Mouse (Mus musculus) kidney, postnatal 4 days (tissue): ENCODE data around the gene Fer1l4.

Source experiments
- DNase-seq, 2 experiments: peaks; one replicate each; pipeline ENCODE4 v3.0.0; 2021; ENCODE audit warnings: mixed read lengths in 2 of 2

Gene Fer1l4

DNA sequence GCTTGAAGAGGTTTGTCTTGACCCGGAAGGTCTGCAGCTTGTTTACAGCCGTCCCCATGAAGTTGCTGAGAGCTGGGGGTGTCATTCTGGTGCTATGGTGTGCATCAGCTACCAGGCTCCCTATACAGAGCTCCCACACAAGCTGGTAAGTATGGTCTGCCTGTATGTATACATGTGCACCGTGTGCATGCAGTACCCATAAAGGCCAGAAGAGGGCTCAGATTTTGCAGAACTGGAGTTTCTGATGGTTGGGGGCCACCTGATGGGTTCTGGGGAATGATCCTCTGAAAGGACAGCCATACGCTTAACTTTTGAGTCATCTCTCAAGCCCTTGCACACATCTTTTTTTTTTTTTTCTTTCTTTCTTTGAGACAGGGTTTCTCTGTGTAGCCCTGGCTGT is 47.4 kb downstream of the Fer1l4 start:
- DNase-seq = peak; percentile 39 to 54

DNA sequence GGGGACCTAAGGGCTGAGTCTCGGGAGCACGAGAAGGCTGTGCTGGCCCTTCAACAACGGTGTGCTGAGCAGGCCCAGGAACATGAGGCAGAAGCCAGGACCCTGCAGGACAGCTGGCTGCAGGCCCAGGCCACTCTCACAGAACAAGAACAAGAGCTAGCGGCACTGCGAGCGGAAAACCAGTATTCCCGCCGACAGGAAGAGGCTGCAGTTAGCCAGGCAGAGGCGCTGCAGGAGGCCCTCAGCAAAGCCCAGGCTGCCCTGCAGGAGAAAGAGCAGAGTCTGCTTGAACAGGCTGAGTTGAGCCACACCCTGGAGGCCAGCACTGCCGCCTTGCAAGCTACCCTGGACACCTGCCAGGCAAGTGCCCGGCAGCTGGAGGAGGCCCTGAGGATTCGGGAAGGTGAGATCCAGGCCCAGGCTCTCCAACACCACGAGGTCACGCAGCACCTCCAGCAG is 60.9 kb downstream of the Fer1l4 start:
- peak; percentile 26 to 45 for DNase-seq

DNA sequence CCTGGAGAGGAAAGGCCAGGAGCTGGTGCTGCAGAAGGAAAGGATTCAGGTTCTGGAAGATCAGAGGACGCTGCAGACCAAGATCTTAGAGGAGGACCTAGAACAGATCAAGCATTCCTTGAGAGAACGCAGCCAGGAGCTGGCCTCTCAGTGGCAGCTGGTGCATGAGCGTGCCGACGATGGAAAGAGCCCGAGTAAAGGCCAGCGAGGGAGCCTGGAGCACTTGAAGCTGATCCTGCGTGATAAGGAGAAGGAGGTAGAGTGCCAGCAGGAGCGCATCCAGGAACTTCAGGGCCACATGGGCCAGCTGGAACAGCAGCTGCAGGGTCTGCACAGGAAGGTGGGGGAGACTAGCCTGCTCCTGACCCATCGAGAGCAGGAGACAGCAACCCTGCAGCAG is 61.6 kb downstream of the Fer1l4 start:
- no peak for DNase-seq

DNA sequence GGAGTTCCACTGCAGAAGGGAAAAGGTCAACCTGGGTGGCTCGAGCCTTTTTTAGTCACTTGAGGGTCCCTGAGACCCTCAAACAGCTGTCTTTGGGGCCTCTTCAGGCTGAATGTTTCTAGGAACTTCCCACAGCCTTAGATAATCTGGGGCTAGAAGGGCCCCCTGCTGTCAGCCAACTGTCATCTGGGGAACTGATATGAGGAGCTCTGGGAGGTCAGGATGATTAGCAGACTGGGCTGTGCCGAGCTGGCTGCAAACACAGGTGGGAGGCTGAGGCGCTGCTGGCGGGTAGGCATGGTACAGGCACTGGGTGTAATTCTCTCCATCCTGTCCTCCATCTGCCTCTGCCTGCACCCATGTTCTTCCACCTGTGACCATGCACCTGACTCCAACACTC is 63.7 kb downstream of the Fer1l4 start:
- no peak for DNase-seq

DNA sequence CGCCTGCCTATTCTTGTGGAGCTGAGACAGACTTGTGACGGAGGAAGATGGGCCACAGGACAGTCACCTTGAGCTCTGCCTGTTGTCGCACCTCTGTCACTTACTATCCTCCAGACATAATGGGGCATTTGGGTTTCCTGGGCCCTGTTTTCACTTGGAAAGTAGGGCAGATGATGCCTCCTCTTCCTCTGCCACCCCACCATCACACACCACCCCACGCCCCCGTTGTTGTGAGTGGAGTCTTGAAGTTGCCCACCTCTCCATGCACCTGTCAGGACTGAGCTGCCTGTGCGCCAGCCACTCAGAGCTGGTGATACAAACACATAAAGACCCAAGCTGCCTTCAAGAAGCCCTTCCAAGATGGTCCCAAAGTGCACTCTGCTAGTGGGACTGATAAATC is 65.6 kb downstream of the Fer1l4 start:
- DNase-seq = no peak

DNA sequence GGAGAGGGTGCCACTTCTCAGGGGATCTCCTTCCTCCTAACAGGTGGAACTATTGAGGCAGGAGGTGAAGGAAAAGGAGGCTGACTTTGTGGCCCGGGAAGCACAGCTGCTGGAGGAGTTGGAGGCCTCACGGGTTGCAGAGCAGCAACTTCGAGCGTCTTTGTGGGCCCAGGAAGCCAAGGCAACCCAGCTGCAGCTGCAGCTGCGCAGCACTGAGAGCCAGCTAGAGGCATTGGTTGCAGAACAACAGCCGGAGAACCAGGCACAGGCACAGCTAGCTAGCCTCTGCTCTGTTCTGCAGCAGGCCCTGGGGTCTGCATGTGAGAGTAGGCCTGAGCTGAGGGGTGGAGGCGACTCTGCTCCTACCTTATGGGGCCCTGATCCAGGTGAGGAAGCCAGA is 67.0 kb downstream of the Fer1l4 start:
- no peak for DNase-seq

DNA sequence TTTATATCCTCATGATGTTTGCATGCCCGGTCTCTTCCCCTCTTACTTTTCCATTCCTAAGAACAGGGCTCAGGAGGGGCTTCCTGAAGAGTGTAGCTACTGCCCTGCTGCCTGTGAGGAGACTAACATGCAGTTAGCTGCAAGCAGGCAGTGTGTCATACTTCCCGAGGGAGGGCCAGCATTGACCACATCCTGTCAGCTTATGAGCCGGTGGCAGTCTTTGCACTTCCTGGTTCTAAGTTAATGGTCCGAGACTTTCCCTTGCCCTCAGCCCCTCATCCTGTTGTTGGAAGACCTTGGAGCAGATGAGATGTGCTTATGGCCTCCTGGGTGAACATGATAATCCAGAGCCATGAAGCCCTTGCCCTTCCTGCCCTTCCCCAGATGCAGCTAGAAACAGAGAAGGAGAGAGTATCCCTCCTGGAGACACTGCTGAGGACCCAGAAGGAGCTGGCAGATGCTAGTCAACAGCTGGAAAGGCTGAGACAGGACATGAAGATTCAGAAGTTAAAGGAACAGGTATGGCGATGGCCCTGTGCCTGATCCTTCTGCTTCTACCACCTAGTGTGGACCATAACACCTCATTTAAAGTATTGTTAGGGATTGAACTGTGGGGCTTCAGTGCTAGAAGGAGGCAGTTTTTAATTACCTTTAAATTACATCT is 73.3 kb downstream of the Fer1l4 start:
- peak; percentile 37 to 58 for DNase-seq

DNA sequence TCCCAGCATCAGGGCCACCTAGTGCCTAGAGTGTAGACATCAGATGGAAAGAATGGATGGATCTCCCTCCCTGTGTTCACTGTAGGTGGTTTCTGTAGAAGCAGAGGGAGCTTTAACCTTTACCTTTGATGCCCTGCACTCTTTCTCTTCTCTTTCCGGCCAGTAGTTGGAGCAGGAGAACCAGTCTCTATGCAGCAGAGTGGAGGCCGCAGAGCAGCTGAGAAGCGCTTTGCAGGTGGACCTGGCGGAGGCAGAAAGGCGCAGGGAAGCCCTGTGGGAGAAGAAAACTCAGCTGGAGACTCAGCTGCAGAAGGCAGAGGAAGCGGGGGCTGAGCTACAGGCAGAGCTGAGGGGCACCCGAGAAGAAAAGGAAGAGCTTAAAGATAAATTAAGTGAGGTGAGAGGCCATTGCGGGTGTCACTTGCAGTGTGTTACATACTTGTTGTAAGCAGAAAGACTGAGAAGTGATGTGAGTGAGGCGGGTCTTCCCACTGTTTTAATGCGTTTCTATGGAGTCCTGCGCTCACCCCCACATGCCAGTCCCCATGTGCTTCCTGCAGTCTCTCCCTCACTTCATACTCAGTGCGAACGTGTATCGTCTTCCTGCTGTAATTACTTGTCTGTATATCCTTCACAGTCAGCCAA is 78.5 kb downstream of the Fer1l4 start:
- no peak for DNase-seq

DNA sequence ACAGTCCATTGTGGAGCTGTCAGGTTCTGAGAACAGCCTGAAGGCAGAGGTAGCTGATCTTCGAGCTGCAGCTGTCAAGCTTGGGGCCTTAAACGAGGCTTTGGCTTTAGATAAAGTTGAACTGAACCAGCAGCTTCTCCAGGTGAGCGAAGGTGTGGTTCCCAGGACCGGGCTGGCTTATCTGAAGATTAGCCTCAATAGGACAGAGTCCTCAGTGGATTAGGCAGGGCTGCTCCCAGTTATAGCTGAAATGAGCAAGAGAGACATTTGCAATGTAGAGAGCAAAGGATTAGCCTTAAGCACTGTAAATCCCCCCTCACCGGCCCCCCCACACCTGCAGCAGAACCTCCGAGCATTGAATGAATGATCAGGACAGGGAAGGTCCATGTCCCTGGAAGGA is 79.4 kb downstream of the Fer1l4 start:
- DNase-seq = no peak
